Mouse (Mus musculus): ENCODE results near the gene Mt2. TPM values are rescaled to one million over a fixed set of nuclear protein-coding genes. Genes with fewer than 3 reads are reported as not detected.
"Not testable (repeated sequence)": the region's sequence is repeated elsewhere in the genome, so short reads cannot be mapped to it uniquely, and the experiment has no call there.

Mt2 gene
- polyA plus RNA-seq, 1 experiment from 2014 or later, result 56.8 TPM

DNA sequence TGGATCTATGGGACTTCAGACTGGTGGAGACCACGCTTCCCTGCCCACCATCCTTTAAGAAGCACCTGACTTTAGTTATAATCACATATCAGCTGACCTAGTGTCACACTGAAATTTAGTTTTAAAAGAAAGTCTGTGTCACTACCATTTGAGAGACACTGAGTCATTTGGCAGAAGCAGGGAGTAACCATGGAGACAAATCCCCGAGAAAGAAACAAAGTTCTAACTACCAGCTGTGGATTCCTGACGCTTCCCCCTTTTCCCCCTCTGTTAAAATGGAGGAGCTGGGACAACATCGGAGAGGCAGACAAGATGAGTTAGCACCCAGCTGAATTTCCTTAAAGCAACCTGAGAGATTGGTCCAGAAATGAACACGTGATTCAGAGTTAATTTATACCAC lies 24.2 kb upstream of the Mt2 start:
- Histone ChIP-seq H3K9me3 (no peaks in the 10 kb centered on the region), H3K4me1 (peaks cover 11% of the 10 kb centered on the region)
- 39% methylated on average over 5 of the region's 5 CpGs for WGBS

DNA sequence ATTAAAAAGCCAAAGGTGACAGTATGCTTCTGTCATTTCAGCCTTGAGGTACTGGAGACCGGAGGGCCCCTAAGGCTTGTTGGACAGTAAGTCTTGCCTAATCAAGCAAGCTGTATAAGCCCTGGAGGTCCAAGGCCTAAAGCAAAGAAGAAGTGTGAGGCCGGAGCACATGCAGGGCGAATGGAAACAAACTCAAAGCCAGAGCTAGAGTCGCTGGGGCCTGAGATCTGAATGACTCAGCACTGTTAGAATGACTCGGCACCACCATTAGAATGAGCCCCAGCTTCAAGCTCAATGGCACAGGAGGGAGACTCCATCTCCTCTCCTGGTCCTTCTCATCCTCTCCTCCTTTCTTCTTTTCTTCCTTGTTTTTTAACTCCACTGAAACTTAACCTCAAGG lies 21.5 kb upstream of the Mt2 start:
- Histone ChIP-seq H3K36me3 (no peaks in the 10 kb centered on the region), H3K4me3 (no peak overlapping the region), H3K4me2 (no peak overlapping the region), H3K27me3 (peaks cover 37% of the 10 kb centered on the region), H3K9ac (no peak overlapping the region), H3K27ac (no peak overlapping the region), H3K4me1 (peaks cover 12% of the 10 kb centered on the region), H3K9me3 (no peaks in the 10 kb centered on the region)
- WGBS, result 77% methylated on average over 5 of the region's 5 CpGs
- no peak for ATAC-seq (ENCODE audit: insufficient number of reproducible peaks, insufficient read depth, low FRiP score, low TSS enrichment, low read depth)

More for the DNA sequence above, 24.2 kb upstream of the Mt2 start:
- peaks cover 25% of the 10 kb centered on the region for H3K27me3 ChIP-seq
- H3K4me3 ChIP-seq, result no peak overlapping the region
- H3K36me3 ChIP-seq, result no peaks in the 10 kb centered on the region
- no peak for ATAC-seq (ENCODE audit: insufficient number of reproducible peaks, insufficient read depth, low FRiP score, low TSS enrichment, low read depth)
- no peak overlapping the region for H3K4me2 ChIP-seq
- H3K27ac ChIP-seq, result no peak overlapping the region
- no peak overlapping the region for H3K9ac ChIP-seq

DNA sequence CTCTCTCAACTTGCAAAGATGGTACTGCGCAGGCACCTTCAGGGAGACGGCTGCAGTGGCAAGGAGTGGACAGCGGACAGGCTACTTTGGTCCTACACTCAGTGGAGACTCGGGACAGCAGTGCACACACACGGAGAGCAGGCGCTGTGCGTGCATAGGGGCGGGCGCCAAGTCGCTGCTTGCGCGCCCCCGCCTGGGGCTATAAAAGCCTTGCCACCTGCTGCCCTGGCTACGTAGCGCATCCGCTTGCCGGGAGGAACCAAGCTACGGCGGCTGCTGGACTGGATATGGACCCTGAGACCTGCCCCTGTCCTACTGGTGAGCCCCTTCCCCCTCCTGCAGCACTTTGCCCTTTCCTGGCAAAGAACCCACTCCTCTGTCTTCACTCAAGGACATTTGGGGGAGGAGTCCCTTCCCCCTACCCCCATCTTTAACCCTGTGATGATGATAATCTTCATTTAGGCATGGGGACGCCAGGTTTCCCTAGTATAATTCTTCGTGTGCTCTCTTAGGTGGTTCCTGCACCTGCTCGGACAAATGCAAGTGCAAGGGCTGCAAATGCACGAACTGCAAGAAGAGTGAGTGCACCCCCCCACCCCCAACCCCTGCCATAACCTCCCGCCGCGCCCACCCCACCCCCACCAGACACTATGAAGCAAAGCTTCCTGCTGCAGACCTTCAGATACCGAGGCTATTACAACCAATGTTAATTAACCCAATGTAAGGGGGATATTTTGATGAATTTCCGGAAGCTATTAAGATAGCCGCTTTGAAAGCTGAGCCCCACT lies 19.8 kb upstream of the Mt2 start, which contains the start of gene Mt3:
Gene Mt3, plus strand, starts transcription at position 95 of the 788 bp plus-strand sequence.
- Histone ChIP-seq H3K27me3 (peaks cover 37% of the 10 kb centered on the region), H3K9me3 (no peaks in the 10 kb centered on the region), H3K4me3 (peak within 1 kb of the TSS; percentile 29), H3K4me2 (peak within 1 kb of the TSS; percentile 57), H3K27ac (no peak within 1 kb of the TSS), H3K36me3 (no peaks in the 10 kb centered on the region), H3K4me1 (peaks cover 12% of the 10 kb centered on the region), H3K9ac (0 out of 2 replicates have a peak within 1 kb of the TSS, but pooled peaks have one; percentile 40)
- 2% methylated on average over 29 of the region's 29 CpGs for WGBS
- no peak; the same call in 1 of the 2 replicates for ATAC-seq (ENCODE audit: insufficient number of reproducible peaks, insufficient read depth, low FRiP score, low TSS enrichment, low read depth)

- WGBS, result 20% methylated on average over 7 of the region's 7 CpGs
- Histone ChIP-seq H3K36me3 (no peaks in the 10 kb centered on the region), H3K4me2 (no peak overlapping the region), H3K27ac (no peak overlapping the region), H3K4me3 (no peak overlapping the region), H3K9ac (no peak overlapping the region), H3K27me3 (peaks cover 37% of the 10 kb centered on the region), H3K4me1 (peaks cover 12% of the 10 kb centered on the region), H3K9me3 (no peaks in the 10 kb centered on the region)
- no peak for ATAC-seq (ENCODE audit: insufficient number of reproducible peaks, insufficient read depth, low FRiP score, low TSS enrichment, low read depth)
Measured at GRCm38 (mm10) chr8:94153451-94153850, 19.0 kb upstream of the Mt2 start.

GRCm38 (mm10) chr8:94154537-94154936 lies 17.9 kb upstream of the Mt2 start:
- H3K4me3 ChIP-seq, result no peak overlapping the region
- no peak overlapping the region for H3K27ac ChIP-seq
- no peaks in the 10 kb centered on the region for H3K9me3 ChIP-seq
- H3K36me3 ChIP-seq, result no peaks in the 10 kb centered on the region
- H3K27me3 ChIP-seq, result peaks cover 37% of the 10 kb centered on the region
- H3K4me2 ChIP-seq, result no peak overlapping the region
- no peak overlapping the region for H3K9ac ChIP-seq
- ATAC-seq (ENCODE audit: insufficient number of reproducible peaks, insufficient read depth, low FRiP score, low TSS enrichment, low read depth), result no peak
- H3K4me1 ChIP-seq, result peaks cover 12% of the 10 kb centered on the region
- 46% methylated on average over 6 of the region's 6 CpGs for WGBS

DNA sequence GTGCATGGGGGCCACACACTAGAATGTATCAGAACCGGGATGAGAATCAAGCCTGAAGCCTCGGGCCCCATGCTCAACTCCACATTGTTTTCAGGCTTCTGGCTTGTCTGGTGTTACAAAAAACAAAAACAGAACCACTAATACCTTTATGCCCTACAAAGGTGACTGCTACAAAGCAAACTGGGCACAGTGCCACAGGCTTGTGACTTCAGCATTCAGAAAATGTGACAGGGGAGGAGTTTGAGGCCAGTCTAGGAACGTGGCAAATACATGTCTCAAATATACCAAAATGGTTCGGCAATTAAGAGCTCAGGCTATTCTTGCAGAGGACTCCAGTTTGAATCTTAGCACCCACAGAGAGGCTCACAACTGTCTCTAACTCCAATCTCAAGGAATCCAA lies 16.4 kb upstream of the Mt2 start:
- peaks cover 12% of the 10 kb centered on the region for H3K4me1 ChIP-seq
- ATAC-seq (ENCODE audit: insufficient number of reproducible peaks, insufficient read depth, low FRiP score, low TSS enrichment, low read depth), result no peak
- 70% methylated on average over 4 of the region's 4 CpGs for WGBS

DNA sequence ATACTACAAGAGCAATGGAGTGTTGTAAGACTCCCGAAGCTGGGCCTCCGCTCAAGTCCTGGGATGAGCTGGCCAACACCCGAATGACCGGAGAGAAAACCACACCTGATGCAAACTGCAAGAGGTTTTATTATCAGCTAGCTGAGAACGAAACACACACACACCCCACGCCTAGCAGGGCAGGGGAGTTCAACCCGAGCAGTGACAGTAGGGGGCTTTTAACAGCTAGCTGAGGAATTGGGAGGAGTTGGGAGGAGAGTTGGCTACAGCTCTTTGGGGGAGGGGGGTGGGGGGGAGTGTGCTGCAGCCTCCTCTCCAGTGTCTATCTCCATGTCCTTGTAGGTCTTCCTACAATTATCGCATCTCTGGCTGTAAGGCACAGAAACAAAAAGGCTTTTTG lies 6.7 kb upstream of the Mt2 start:
- not testable (repeated sequence) for H3K27ac ChIP-seq; ATAC-seq (ENCODE audit: insufficient number of reproducible peaks, insufficient read depth, low FRiP score, low TSS enrichment, low read depth); H3K9ac ChIP-seq; H3K4me3 ChIP-seq; H3K36me3 ChIP-seq; H3K9me3 ChIP-seq; H3K4me1 ChIP-seq; H3K4me2 ChIP-seq
- WGBS, result 75% methylated on average over 8 of the region's 8 CpGs
- peaks cover 17% of the 10 kb centered on the region for H3K27me3 ChIP-seq

More for the DNA sequence above, 16.4 kb upstream of the Mt2 start:
- Histone ChIP-seq H3K9ac (no peak overlapping the region), H3K27ac (no peak overlapping the region; the same call in 1 of the 2 replicates), H3K27me3 (peaks cover 33% of the 10 kb centered on the region), H3K4me2 (no peak overlapping the region), H3K9me3 (no peaks in the 10 kb centered on the region), H3K36me3 (no peaks in the 10 kb centered on the region), H3K4me3 (no peak overlapping the region)

- H3K9me3 ChIP-seq, result no peaks in the 10 kb centered on the region
- H3K4me1 ChIP-seq, result peaks cover 10% of the 10 kb centered on the region
- no peaks in the 10 kb centered on the region for H3K36me3 ChIP-seq
- peaks cover 32% of the 10 kb centered on the region for H3K27me3 ChIP-seq
- H3K27ac ChIP-seq, result no peak overlapping the region
- ATAC-seq (ENCODE audit: insufficient number of reproducible peaks, insufficient read depth, low FRiP score, low TSS enrichment, low read depth), result no peak
- peak overlapping the region; percentile 37; the same call in 1 of the 2 replicates for H3K9ac ChIP-seq
- peak overlapping the region; percentile 39; the same call in 1 of the 2 replicates for H3K4me2 ChIP-seq
- H3K4me3 ChIP-seq, result no peak overlapping the region
- WGBS, result 4% methylated on average over 6 of the region's 6 CpGs
Measured at GRCm38 (mm10) chr8:94167244-94167643, 5.2 kb upstream of the Mt2 start.

DNA sequence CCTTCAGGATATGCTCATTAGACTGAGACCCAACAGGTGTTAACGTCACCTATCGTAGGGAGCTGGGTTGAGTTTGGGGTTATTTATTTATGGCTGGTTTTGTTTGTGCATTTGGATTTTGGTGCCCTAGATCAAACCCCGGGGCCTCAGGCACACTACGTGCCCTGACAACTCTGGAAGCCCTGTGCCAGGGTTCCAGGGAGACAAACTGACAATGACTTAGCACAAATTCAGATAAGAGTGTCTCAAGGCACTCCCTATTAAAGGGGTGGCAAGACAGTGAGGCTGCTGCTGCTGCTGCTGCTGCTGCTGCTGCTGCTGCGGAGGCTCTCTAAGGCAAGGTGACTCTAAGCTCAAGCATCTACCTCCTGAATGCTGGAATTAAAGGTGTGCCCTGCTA lies 2.9 kb upstream of the Mt2 start:
- Histone ChIP-seq H3K27me3 (peaks cover 55% of the 10 kb centered on the region), H3K27ac (no peak overlapping the region), H3K9me3 (no peaks in the 10 kb centered on the region), H3K4me3 (no peak overlapping the region), H3K36me3 (no peaks in the 10 kb centered on the region), H3K4me1 (peaks cover 23% of the 10 kb centered on the region), H3K9ac (no peak overlapping the region), H3K4me2 (no peak overlapping the region)
- WGBS, result 79% methylated on average over 5 of the region's 5 CpGs
- no peak for ATAC-seq (ENCODE audit: insufficient number of reproducible peaks, insufficient read depth, low FRiP score, low TSS enrichment, low read depth)

- H3K27me3 ChIP-seq, result peaks cover 73% of the 10 kb centered on the region
- no peaks in the 10 kb centered on the region for H3K9me3 ChIP-seq
- no peak for ATAC-seq (ENCODE audit: insufficient number of reproducible peaks, insufficient read depth, low FRiP score, low TSS enrichment, low read depth)
- H3K4me3 ChIP-seq, result peak overlapping the region; percentile 50
- 37% methylated on average over 10 of the region's 10 CpGs for WGBS
- peak overlapping the region; percentile 93 for H3K4me2 ChIP-seq
- no peak overlapping the region for H3K27ac ChIP-seq
- no peaks in the 10 kb centered on the region for H3K36me3 ChIP-seq
- no peak overlapping the region for H3K9ac ChIP-seq
- peaks cover 23% of the 10 kb centered on the region for H3K4me1 ChIP-seq
Measured at GRCm38 (mm10) chr8:94171321-94171755, 1.1 kb upstream of the Mt2 start.

- Histone ChIP-seq H3K4me2 (peak overlapping the region; percentile 93), H3K4me3 (peak overlapping the region; percentile 50), H3K9me3 (no peaks in the 10 kb centered on the region), H3K27ac (no peak overlapping the region), H3K36me3 (no peaks in the 10 kb centered on the region), H3K4me1 (peaks cover 23% of the 10 kb centered on the region), H3K27me3 (peaks cover 90% of the 10 kb centered on the region), H3K9ac (peak overlapping the region; percentile 62)
- no peak for ATAC-seq (ENCODE audit: insufficient number of reproducible peaks, insufficient read depth, low FRiP score, low TSS enrichment, low read depth)
- WGBS, result 2% methylated on average over 39 of the region's 39 CpGs
Measured at GRCm38 (mm10) chr8:94172809-94173732, 607 bp downstream of the Mt2 start.

Measured in embryonic facial prominence, embryonic 13.5 days (tissue).